Comparison of ENCODE assay signal across 8 mouse cellular contexts in the genomic region with DNA sequence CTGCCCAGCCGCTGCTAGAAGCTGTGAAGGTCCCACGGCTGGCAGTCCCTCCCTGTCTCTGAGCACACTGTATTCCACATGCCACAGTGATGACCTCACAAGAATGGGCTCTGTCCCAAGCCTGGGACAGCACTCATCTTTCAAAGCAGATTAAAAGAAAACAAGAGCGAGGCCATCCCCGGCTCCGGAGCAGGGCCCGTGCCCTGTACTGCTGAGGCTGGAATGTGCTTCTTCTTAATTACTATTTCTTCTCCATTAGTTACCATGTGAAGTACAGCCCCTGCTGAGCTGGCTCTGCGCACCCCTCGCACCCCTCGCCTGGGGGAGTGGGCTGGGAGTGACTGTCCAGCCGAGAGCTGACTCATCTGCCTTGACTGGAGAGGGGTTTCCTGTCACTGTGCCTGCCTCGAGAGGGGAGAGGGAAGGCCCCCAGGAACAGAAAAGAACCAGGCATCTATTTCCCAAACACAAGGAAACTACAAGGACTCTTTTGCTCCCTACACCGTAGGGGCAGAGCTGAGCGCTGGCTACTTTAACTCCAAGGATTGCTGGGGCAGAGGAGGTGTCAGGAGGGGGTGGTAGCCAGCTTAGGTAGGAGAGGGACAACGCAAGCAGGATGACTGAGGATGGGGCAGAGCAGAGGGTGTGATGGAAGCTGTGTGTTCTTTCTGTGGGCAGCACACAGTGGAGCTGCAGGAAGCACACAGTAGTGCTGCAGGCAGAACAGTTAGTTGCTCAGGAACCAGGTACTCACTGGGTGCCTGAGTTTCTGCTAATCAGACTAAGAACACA.
DNase-seq lines count a peak whose midpoint lies in the region; ATAC-seq and TF ChIP-seq lines count a peak whose summit lies in the region.
"Had no signal": no experiment of that assay in that cellular context is flagged by ENCODE, and none has a peak within 500 bp of the region (broad histone marks: within the 10 kb centered on the region; RNA-seq: fewer than 3 reads in every experiment).

No protein-coding gene starts in this region.

- peaks cover 12% of the 10 kb centered on the region; the same call in 1 of the 2 replicates for H3K27me3 ChIP-seq in embryonic facial prominence, embryonic 14.5 days (replicated peaks; ENCODE audit: control insufficient read depth, insufficient read depth, low read length)
- H3K27me3 ChIP-seq in myocyte (ENCODE audit: control insufficient read depth, insufficient read depth, insufficient read length) = peaks cover 4% of the 10 kb centered on the region

- no peak overlapping the region for H3ac ChIP-seq in myocyte (ENCODE audit: control insufficient read depth, insufficient read length)

- H3K4me3 ChIP-seq in embryonic facial prominence, embryonic 14.5 days (ENCODE audit: low read depth, low read length) = no peak overlapping the region
- H3K4me3 ChIP-seq in myocyte = no peak overlapping the region

- intact Hi-C loops in heart, postnatal 10 days (cut with DNase I) = no loop called here

- H3K9me3 ChIP-seq in embryonic facial prominence, embryonic 14.5 days (ENCODE audit: control insufficient read depth, low read length) = no peaks in the 10 kb centered on the region

- 9% methylated on average over 14 of the region's 14 CpGs for WGBS in embryonic facial prominence, embryonic 14.5 days

- no peak for TF ChIP-seq POLR2A in myocyte (IDR thresholded peaks at IDR 0.05; ENCODE audit: insufficient read length, low read depth)

- H3K79me2 ChIP-seq in myocyte (ENCODE audit: control insufficient read depth, insufficient read depth) = no peaks in the 10 kb centered on the region

- no peak overlapping the region for H3K27ac ChIP-seq in embryonic facial prominence, embryonic 14.5 days (replicated peaks; ENCODE audit: low read depth, low read length)
- H3K27ac ChIP-seq: liver, embryonic 14.5 days had no signal

- peak; percentile 91 for ATAC-seq in embryonic facial prominence, embryonic 14.5 days (ENCODE audit: low read depth)

- H3K36me3 ChIP-seq in embryonic facial prominence, embryonic 14.5 days (ENCODE audit: control insufficient read depth, insufficient read depth, low read length) = no peaks in the 10 kb centered on the region
- no peaks in the 10 kb centered on the region for H3K36me3 ChIP-seq in myocyte (ENCODE audit: control insufficient read depth, insufficient read depth)

- DNase-seq in adrenal gland, postnatal 10 days = peak; percentile 85
- peak; percentile 85 for DNase-seq in embryonic facial prominence, embryonic 14.5 days (ENCODE audit: low spot score)
- DNase-seq in heart, postnatal 10 days = peak; percentile 78 to 80
- DNase-seq in kidney, postnatal 25 days = peak; percentile 72 to 82
- DNase-seq in cerebellum, adult 18-20 months = no peak
- DNase-seq in c-Kit-positive CD71-positive TER-119-positive erythroid progenitor cells, embryonic 14.5 days (ENCODE audit: low spot score) = no peak

- H3K4me2 ChIP-seq in embryonic facial prominence, embryonic 14.5 days (ENCODE audit: low read depth, low read length) = peak overlapping the region; percentile 34; the same call in 1 of the 2 replicates
- peak overlapping the region; percentile 62 for H3K4me2 ChIP-seq in myocyte (ENCODE audit: low read depth)

- H3K4me1 ChIP-seq in embryonic facial prominence, embryonic 14.5 days (ENCODE audit: control insufficient read depth, insufficient read depth, low read length) = peaks cover 14% of the 10 kb centered on the region; the same call in 1 of the 2 replicates

- H3K9ac ChIP-seq in embryonic facial prominence, embryonic 14.5 days (ENCODE audit: low read depth, low read length) = no peak overlapping the region
- H3K9ac ChIP-seq: liver, embryonic 14.5 days had no signal

TF ChIP-seq in myocyte, 11 proteins besides CTCF, POLR2A, EP300 and RAD21:
- TF ChIP-seq MAX (IDR thresholded peaks at IDR 0.05; ENCODE audit: low read depth) (no peak), CEBPB (IDR thresholded peaks at IDR 0.05; ENCODE audit: insufficient read depth, poor library complexity, severe bottlenecking) (no peak), E2F4 (IDR thresholded peaks at IDR 0.05; ENCODE audit: insufficient read depth) (no peak), REST (IDR thresholded peaks at IDR 0.05; ENCODE audit: insufficient read depth, insufficient read length) (no peak), MYOD1 (IDR thresholded peaks at IDR 0.05; ENCODE audit: control insufficient read depth in 1 of 3, insufficient read length in 2 of 3, low read depth in 2 of 3) (no peak), MYOG (IDR thresholded peaks at IDR 0.05; ENCODE audit: control insufficient read depth in 1 of 3, insufficient read depth in 1 of 3, insufficient read length in 2 of 3, low read depth in 2 of 3) (no peak), SRF (IDR thresholded peaks at IDR 0.05; ENCODE audit: control insufficient read depth, insufficient read length, low read depth) (no peak), TCF12 (IDR thresholded peaks at IDR 0.05; ENCODE audit: insufficient read depth, poor library complexity, severe bottlenecking) (no peak), TCF3 (IDR thresholded peaks at IDR 0.05; ENCODE audit: insufficient read length, low read depth) (no peak), USF1 (IDR thresholded peaks at IDR 0.05; ENCODE audit: low read depth) (no peak), POLR2AphosphoS2 (IDR thresholded peaks at IDR 0.05; ENCODE audit: insufficient read length, low read depth) (no peak)

Comparison
In these comparisons a context has a peak if more than half of its experiments do, and no peak if none do; other contexts are left out.
1. DNase-seq: peak in adrenal gland, postnatal 10 days (single experiment), embryonic facial prominence, embryonic 14.5 days (single experiment), heart, postnatal 10 days (2 of 2) and kidney, postnatal 25 days (2 of 2); none in cerebellum, adult 18-20 months (0 of 2) and c-Kit-positive CD71-positive TER-119-positive erythroid progenitor cells, embryonic 14.5 days (single experiment).